Mouse (Mus musculus): Measurements from ENCODE around the gene Dhx36. TPM values are rescaled to one million over a fixed set of nuclear protein-coding genes. Genes with fewer than 3 reads are reported as not detected.

Gene Dhx36
- polyA plus RNA-seq, 1 experiment = 67.3 TPM

DNA sequence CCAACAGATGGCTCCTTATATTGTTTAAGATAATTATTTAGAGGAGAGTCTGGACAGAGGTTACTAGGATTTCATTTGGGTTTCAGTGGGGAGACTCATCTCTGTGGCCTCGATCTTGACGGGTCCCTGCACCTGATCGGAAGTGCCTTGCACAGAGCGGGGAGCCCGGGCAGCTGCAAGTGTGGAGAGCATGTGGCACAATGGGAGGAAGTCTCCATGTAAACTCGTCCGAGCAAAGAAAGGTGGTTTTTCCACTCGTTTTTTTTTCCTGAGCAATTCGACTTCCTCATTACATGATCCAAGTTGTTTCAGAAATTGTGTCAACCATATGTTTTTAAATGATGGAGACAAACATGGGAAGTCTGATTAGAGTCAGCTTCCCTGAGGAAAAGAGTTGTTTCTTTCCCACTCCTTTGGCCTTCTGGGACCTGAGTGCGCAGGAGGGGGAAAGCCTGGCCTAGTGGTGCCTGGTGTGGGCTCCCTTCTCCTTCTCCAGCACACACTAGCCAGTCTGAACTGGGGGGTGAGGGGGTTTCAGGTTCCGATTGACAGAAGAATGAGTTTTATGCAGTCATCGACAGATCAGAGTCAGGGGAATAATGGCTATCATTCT, 63.1 kb downstream of the Dhx36 start:
- Histone ChIP-seq H3K9ac (ENCODE audit: low read depth, poor library complexity, severe bottlenecking) (no peak overlapping the region), H3K27me3 (ENCODE audit: control insufficient read depth, insufficient read depth, low read length, poor library complexity, severe bottlenecking) (no peaks in the 10 kb centered on the region), H3K36me3 (ENCODE audit: control insufficient read depth, insufficient read depth, low read length, poor library complexity, severe bottlenecking) (no peaks in the 10 kb centered on the region), H3K4me3 (ENCODE audit: low read depth, low read length) (no peak overlapping the region), H3K27ac (ENCODE audit: insufficient read depth, low read length) (no peak overlapping the region), H3K9me3 (replicated peaks; ENCODE audit: control insufficient read depth, insufficient read depth, low read length, poor library complexity, severe bottlenecking) (no peaks in the 10 kb centered on the region), H3K4me1 (ENCODE audit: control insufficient read depth, insufficient read depth, low read length) (no peaks in the 10 kb centered on the region)
- TF ChIP-seq POLR2A (IDR thresholded peaks at IDR 0.05; ENCODE audit: insufficient read depth, low read length) (no peak), CTCF (IDR thresholded peaks at IDR 0.05; ENCODE audit: low read depth, low read length) (no peak), EP300 (IDR thresholded peaks at IDR 0.05; ENCODE audit: insufficient read depth, low read depth, low read length) (no peak)

DNA sequence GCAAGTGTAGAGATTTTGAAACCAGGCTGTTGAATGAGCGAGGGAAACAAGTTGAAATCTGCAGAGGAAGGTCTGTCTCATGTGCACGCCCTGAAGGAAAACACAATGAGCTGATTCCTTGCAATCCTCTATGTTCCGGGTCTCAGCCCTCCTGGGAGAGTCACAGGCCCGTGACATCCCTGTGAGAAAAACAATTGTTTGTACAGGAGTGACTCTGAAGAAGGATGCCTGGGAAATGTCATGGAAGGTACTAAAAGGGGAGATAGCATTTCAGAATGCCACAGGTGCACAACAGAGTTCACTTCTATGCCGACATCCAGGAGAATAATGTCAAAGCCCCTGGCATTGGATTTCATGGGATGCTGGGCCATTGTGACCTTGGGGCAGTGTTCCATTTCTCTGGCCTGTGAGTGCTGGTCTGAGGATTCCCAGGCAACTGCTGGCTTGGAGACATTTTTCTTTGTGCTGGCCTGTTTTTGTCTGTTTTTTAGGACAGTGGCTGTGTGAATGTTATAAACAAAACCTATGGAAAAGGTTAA, 66.3 kb downstream of the Dhx36 start:
- Histone ChIP-seq H3K9ac (ENCODE audit: low read depth, poor library complexity, severe bottlenecking) (no peak overlapping the region), H3K36me3 (ENCODE audit: control insufficient read depth, insufficient read depth, low read length, poor library complexity, severe bottlenecking) (no peaks in the 10 kb centered on the region), H3K27ac (ENCODE audit: insufficient read depth, low read length) (no peak overlapping the region), H3K4me3 (ENCODE audit: low read depth, low read length) (no peak overlapping the region), H3K27me3 (ENCODE audit: control insufficient read depth, insufficient read depth, low read length, poor library complexity, severe bottlenecking) (no peaks in the 10 kb centered on the region), H3K4me1 (ENCODE audit: control insufficient read depth, insufficient read depth, low read length) (no peaks in the 10 kb centered on the region), H3K9me3 (replicated peaks; ENCODE audit: control insufficient read depth, insufficient read depth, low read length, poor library complexity, severe bottlenecking) (no peaks in the 10 kb centered on the region)
- no peak for TF ChIP-seq CTCF (IDR thresholded peaks at IDR 0.05; ENCODE audit: low read depth, low read length)
- TF ChIP-seq EP300 (IDR thresholded peaks at IDR 0.05; ENCODE audit: insufficient read depth, low read depth, low read length) = no peak
- no peak for TF ChIP-seq POLR2A (IDR thresholded peaks at IDR 0.05; ENCODE audit: insufficient read depth, low read length)

DNA sequence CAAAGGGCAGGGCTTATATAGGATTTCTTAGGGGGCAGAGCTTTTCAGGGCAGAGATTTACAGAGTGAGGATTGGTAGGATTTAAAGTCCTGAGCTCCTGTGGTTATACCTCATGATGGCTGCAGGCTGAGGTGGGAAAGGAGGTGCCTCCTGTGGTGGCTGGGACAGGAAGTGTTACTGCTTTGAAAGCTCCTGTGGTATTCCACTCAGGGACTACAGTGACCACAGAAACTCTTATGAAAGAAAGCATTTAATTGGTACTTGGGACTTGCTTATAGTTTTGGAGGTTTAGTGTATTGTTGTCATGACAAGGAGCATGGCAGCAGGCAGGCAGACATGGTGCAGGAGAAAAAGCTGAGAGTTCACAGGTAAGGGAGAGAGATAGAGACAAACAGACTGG, 70.9 kb downstream of the Dhx36 start:
- no peaks in the 10 kb centered on the region for H3K36me3 ChIP-seq (ENCODE audit: control insufficient read depth, insufficient read depth, low read length, poor library complexity, severe bottlenecking)
- no peaks in the 10 kb centered on the region for H3K4me1 ChIP-seq (ENCODE audit: control insufficient read depth, insufficient read depth, low read length)
- H3K9ac ChIP-seq (ENCODE audit: low read depth, poor library complexity, severe bottlenecking) = no peak overlapping the region
- H3K27ac ChIP-seq (ENCODE audit: insufficient read depth, low read length) = no peak overlapping the region
- TF ChIP-seq EP300 (IDR thresholded peaks at IDR 0.05; ENCODE audit: insufficient read depth, low read depth, low read length) (no peak), CTCF (IDR thresholded peaks at IDR 0.05; ENCODE audit: low read depth, low read length) (no peak), POLR2A (IDR thresholded peaks at IDR 0.05; ENCODE audit: insufficient read depth, low read length) (no peak)
- H3K27me3 ChIP-seq (ENCODE audit: control insufficient read depth, insufficient read depth, low read length, poor library complexity, severe bottlenecking) = no peaks in the 10 kb centered on the region
- no peaks in the 10 kb centered on the region for H3K9me3 ChIP-seq (replicated peaks; ENCODE audit: control insufficient read depth, insufficient read depth, low read length, poor library complexity, severe bottlenecking)
- no peak overlapping the region for H3K4me3 ChIP-seq (ENCODE audit: low read depth, low read length)

DNA sequence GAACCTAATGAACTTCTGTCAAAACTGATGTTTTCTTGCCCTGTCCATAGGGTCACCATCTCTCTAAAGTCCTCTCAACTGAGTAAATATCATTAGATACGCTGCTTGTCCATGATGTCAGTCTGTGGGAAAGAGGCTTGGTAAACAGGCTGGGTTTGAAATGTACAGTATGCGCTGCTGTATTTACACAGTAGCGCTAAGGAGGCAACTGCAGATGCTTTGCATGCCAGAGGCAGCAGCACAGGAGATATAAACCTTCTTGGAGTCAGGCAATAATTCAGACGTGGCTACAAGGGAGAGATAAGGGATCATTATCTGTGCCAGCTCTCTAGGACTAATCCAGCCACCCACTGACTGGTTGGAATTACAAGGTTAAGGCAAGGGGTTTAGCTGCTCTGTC, 73.1 kb downstream of the Dhx36 start:
- Histone ChIP-seq H3K4me3 (ENCODE audit: low read depth, low read length) (no peak overlapping the region), H3K4me1 (ENCODE audit: control insufficient read depth, insufficient read depth, low read length) (no peaks in the 10 kb centered on the region), H3K9ac (ENCODE audit: low read depth, poor library complexity, severe bottlenecking) (no peak overlapping the region), H3K27ac (ENCODE audit: insufficient read depth, low read length) (no peak overlapping the region), H3K36me3 (ENCODE audit: control insufficient read depth, insufficient read depth, low read length, poor library complexity, severe bottlenecking) (no peaks in the 10 kb centered on the region), H3K9me3 (replicated peaks; ENCODE audit: control insufficient read depth, insufficient read depth, low read length, poor library complexity, severe bottlenecking) (no peaks in the 10 kb centered on the region), H3K27me3 (ENCODE audit: control insufficient read depth, insufficient read depth, low read length, poor library complexity, severe bottlenecking) (no peaks in the 10 kb centered on the region)
- TF ChIP-seq CTCF (IDR thresholded peaks at IDR 0.05; ENCODE audit: low read depth, low read length) (no peak), EP300 (IDR thresholded peaks at IDR 0.05; ENCODE audit: insufficient read depth, low read depth, low read length) (no peak), POLR2A (IDR thresholded peaks at IDR 0.05; ENCODE audit: insufficient read depth, low read length) (no peak)

DNA sequence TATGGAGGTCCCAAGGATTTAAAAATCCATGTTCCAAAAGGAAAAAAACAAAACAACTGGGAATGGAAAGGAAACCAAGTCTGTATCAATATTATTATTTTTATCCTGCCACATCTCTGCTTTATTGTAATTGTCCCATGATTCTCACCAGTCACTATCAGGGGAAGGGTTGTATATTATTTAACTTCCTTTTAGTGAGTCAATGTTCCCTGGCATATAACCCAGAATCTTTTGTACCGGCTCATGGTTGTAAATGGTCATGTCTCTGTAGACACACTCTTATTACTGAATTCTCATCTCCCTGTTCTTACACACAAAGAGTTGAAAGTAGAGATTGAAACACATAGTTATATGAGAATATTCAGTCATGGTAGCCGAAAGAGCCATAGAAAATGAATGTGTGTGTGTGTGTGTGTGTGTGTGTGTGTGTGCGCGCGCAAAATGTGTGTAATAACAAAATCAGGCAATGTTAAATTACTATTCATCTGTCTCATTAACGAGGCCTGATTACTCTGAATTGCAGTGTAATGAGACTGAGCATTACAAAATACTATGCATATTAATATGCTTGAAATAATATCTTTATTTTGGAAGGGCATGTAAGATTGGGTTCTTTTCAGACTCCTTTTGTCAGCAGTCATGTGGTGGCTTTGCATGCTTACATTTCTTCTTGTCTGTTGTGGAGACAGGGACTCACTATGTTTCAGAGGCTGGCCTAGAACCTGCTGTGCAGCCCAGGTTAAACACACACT, 88.2 kb downstream of the Dhx36 start:
- no peaks in the 10 kb centered on the region for H3K9me3 ChIP-seq (replicated peaks; ENCODE audit: control insufficient read depth, insufficient read depth, low read length, poor library complexity, severe bottlenecking)
- H3K4me1 ChIP-seq (ENCODE audit: control insufficient read depth, insufficient read depth, low read length) = no peaks in the 10 kb centered on the region
- no peak overlapping the region for H3K9ac ChIP-seq (ENCODE audit: low read depth, poor library complexity, severe bottlenecking)
- TF ChIP-seq POLR2A (IDR thresholded peaks at IDR 0.05; ENCODE audit: insufficient read depth, low read length) (no peak), EP300 (IDR thresholded peaks at IDR 0.05; ENCODE audit: insufficient read depth, low read depth, low read length) (no peak), CTCF (IDR thresholded peaks at IDR 0.05; ENCODE audit: low read depth, low read length) (no peak)
- H3K4me3 ChIP-seq (ENCODE audit: low read depth, low read length) = no peak overlapping the region
- H3K27me3 ChIP-seq (ENCODE audit: control insufficient read depth, insufficient read depth, low read length, poor library complexity, severe bottlenecking) = no peaks in the 10 kb centered on the region
- no peak overlapping the region for H3K27ac ChIP-seq (ENCODE audit: insufficient read depth, low read length)
- no peaks in the 10 kb centered on the region for H3K36me3 ChIP-seq (ENCODE audit: control insufficient read depth, insufficient read depth, low read length, poor library complexity, severe bottlenecking)

Other genes with a start within 250 kb of the Dhx36 start
- 8.7 and 11.9 TPM in 2 replicates for gene Arhgef26, start 168.7 kb downstream of the Dhx36 start, polyA plus RNA-seq (2011; ENCODE audit: insufficient read depth, insufficient read length, low read depth, missing spikeins)
- not detected in 2 replicates for gene Gpr149, start 98.1 kb upstream of the Dhx36 start, polyA plus RNA-seq (2011; ENCODE audit: insufficient read depth, insufficient read length, low read depth, missing spikeins)